Mouse (Mus musculus): ENCODE measurements around the gene Zmynd11. TPM values are rescaled to one million over a fixed set of nuclear protein-coding genes. Genes with fewer than 3 reads are reported as not detected.
"Not testable (repeated sequence)": the region's sequence is repeated elsewhere in the genome, so short reads cannot be mapped to it uniquely, and the experiment has no call there.

The Zmynd11 gene
- polyA plus RNA-seq, 1 experiment: 13.1 TPM

DNA sequence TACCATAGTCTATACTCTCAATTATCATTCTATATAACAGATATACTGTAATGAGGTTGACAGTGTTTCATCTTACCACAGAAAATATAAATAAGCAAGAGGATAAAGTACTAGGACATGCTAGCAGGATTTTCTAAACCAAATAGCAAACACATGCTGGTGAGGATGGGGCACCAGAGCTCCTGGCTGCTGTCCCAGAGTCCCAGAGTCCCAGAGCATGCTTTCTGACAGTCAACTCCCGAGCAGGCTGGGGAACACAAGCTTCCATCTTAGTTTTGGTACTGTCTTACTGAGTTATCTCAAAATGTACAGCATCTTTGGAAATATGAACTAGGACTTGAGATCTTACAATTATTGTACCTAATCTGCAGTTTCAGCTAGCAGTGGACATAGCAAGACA lies 14.8 kb downstream of the Zmynd11 start:
- no peak overlapping the region for H3K4me3 ChIP-seq (ENCODE audit: control insufficient read depth, low read depth, low read length)

DNA sequence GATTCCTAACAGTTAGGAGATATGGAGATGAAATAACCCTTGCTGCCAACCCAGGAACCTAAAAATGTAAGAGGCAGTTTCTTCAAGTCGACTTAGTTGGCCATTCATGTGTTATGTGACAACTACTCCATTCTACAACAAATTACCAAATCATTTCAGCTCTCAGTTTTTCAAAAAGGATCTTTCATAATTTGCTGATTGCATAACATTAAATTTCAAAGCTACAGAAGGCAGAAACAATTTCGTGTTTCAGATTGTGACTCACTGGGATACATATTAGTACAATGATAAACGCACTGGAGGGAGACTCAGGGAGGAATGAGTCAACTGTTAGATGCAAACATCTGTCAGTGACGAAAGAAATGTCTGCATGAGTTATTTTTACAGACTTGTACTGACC lies 15.3 kb downstream of the Zmynd11 start:
- Histone ChIP-seq H3K4me3 (ENCODE audit: control insufficient read depth, low read depth, low read length) (no peak overlapping the region; the same call in 1 of the 2 replicates), H3K36me3 (ENCODE audit: control insufficient read depth, insufficient read depth, low read length) (no peaks in the 10 kb centered on the region), H3K27ac (ENCODE audit: control insufficient read depth, insufficient read depth, low read depth, low read length) (no peak overlapping the region), H3K4me1 (ENCODE audit: control insufficient read depth, insufficient read depth, low read length) (no peaks in the 10 kb centered on the region), H3K27me3 (ENCODE audit: control insufficient read depth, insufficient read depth, low read length) (no peaks in the 10 kb centered on the region)
- TF ChIP-seq CTCF (IDR thresholded peaks at IDR 0.05; ENCODE audit: control insufficient read depth, insufficient read depth, insufficient replicate concordance, low read depth, low read length) (no peak), POLR2A (IDR thresholded peaks at IDR 0.05; ENCODE audit: control insufficient read depth, low read depth, low read length) (no peak)

More for the DNA sequence above, 14.8 kb downstream of the Zmynd11 start:
- no peaks in the 10 kb centered on the region for H3K27me3 ChIP-seq (ENCODE audit: control insufficient read depth, insufficient read depth, low read length)
- no peaks in the 10 kb centered on the region for H3K4me1 ChIP-seq (ENCODE audit: control insufficient read depth, insufficient read depth, low read length)
- TF ChIP-seq CTCF (IDR thresholded peaks at IDR 0.05; ENCODE audit: control insufficient read depth, insufficient read depth, insufficient replicate concordance, low read depth, low read length): no peak
- TF ChIP-seq POLR2A (IDR thresholded peaks at IDR 0.05; ENCODE audit: control insufficient read depth, low read depth, low read length): no peak
- H3K36me3 ChIP-seq (ENCODE audit: control insufficient read depth, insufficient read depth, low read length): no peaks in the 10 kb centered on the region
- H3K27ac ChIP-seq (ENCODE audit: control insufficient read depth, insufficient read depth, low read depth, low read length): no peak overlapping the region

- no peak overlapping the region for H3K4me3 ChIP-seq (ENCODE audit: control insufficient read depth, low read depth, low read length)
- TF ChIP-seq CTCF (IDR thresholded peaks at IDR 0.05; ENCODE audit: control insufficient read depth, insufficient read depth, insufficient replicate concordance, low read depth, low read length): no peak
- TF ChIP-seq POLR2A (IDR thresholded peaks at IDR 0.05; ENCODE audit: control insufficient read depth, low read depth, low read length): no peak
- no peaks in the 10 kb centered on the region for H3K27me3 ChIP-seq (ENCODE audit: control insufficient read depth, insufficient read depth, low read length)
- H3K27ac ChIP-seq (ENCODE audit: control insufficient read depth, insufficient read depth, low read depth, low read length): no peak overlapping the region
- H3K4me1 ChIP-seq (ENCODE audit: control insufficient read depth, insufficient read depth, low read length): no peaks in the 10 kb centered on the region
- no peaks in the 10 kb centered on the region; the same call in 1 of the 2 replicates for H3K36me3 ChIP-seq (ENCODE audit: control insufficient read depth, insufficient read depth, low read length)
These were observed 26.9 kb downstream of the Zmynd11 start for GRCm38 (mm10) chr13:9738190-9738589.

DNA sequence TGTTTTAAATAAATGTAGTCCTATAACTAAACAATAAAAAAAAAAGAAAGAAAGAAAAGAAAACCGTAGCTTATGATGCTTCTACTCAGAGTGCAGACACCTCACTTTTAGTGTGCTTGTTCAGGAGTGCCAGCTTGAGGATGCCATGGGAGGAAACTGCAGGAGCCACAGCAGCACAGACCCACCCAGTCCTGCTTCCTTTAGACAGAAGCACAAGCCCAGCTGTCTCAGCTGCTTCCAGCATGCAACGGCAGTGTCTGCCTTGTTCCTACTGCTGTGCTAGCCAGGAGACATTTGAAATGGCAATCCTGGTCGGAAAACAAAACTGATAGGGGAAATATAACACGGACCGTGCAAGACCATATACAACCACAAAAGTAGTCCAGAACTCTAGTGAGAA lies 28.1 kb downstream of the Zmynd11 start:
- no peak for TF ChIP-seq CTCF (IDR thresholded peaks at IDR 0.05; ENCODE audit: control insufficient read depth, insufficient read depth, insufficient replicate concordance, low read depth, low read length)
- TF ChIP-seq POLR2A (IDR thresholded peaks at IDR 0.05; ENCODE audit: control insufficient read depth, low read depth, low read length): no peak
- H3K36me3 ChIP-seq (ENCODE audit: control insufficient read depth, insufficient read depth, low read length): no peaks in the 10 kb centered on the region; the same call in 1 of the 2 replicates
- no peaks in the 10 kb centered on the region for H3K27me3 ChIP-seq (ENCODE audit: control insufficient read depth, insufficient read depth, low read length)
- no peak overlapping the region for H3K4me3 ChIP-seq (ENCODE audit: control insufficient read depth, low read depth, low read length)
- H3K27ac ChIP-seq (ENCODE audit: control insufficient read depth, insufficient read depth, low read depth, low read length): no peak overlapping the region
- no peaks in the 10 kb centered on the region for H3K4me1 ChIP-seq (ENCODE audit: control insufficient read depth, insufficient read depth, low read length)

GRCm38 (mm10) chr13:9732262-9732661 lies 32.9 kb downstream of the Zmynd11 start:
- not testable (repeated sequence) for H3K36me3 ChIP-seq (ENCODE audit: control insufficient read depth, insufficient read depth, low read length); H3K4me3 ChIP-seq (ENCODE audit: control insufficient read depth, low read depth, low read length)

GRCm38 (mm10) chr13:9729073-9729472 lies 36.1 kb downstream of the Zmynd11 start:
- no peaks in the 10 kb centered on the region for H3K4me1 ChIP-seq (ENCODE audit: control insufficient read depth, insufficient read depth, low read length)
- no peaks in the 10 kb centered on the region; the same call in 1 of the 2 replicates for H3K36me3 ChIP-seq (ENCODE audit: control insufficient read depth, insufficient read depth, low read length)
- no peak overlapping the region for H3K27ac ChIP-seq (ENCODE audit: control insufficient read depth, insufficient read depth, low read depth, low read length)
- H3K27me3 ChIP-seq (ENCODE audit: control insufficient read depth, insufficient read depth, low read length): no peaks in the 10 kb centered on the region
- TF ChIP-seq POLR2A (IDR thresholded peaks at IDR 0.05; ENCODE audit: control insufficient read depth, low read depth, low read length): no peak
- TF ChIP-seq CTCF (IDR thresholded peaks at IDR 0.05; ENCODE audit: control insufficient read depth, insufficient read depth, insufficient replicate concordance, low read depth, low read length): no peak
- H3K4me3 ChIP-seq (ENCODE audit: control insufficient read depth, low read depth, low read length): no peak overlapping the region

More at GRCm38 (mm10) chr13:9732262-9732661, 32.9 kb downstream of the Zmynd11 start:
- not testable (repeated sequence) for H3K27me3 ChIP-seq (ENCODE audit: control insufficient read depth, insufficient read depth, low read length); H3K27ac ChIP-seq (ENCODE audit: control insufficient read depth, insufficient read depth, low read depth, low read length); H3K4me1 ChIP-seq (ENCODE audit: control insufficient read depth, insufficient read depth, low read length)

DNA sequence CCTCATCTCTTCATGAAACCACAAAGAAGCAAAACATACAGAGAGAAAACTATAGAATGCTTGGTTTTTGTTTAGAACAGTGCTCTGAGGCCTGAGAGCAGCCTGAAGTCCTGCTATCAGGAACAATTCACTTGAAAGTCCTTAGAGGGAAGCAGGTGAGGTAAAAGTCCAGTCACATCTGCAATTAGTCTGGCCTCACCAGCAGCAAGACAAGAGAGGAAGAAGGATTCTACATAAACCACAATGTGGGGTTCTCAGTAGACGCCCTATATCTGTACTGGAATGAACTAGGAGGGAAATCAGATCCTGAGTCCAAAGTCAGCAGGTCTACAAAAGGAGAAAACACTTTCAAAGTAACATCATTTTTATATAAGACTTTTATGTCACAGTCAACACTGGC lies 49.9 kb downstream of the Zmynd11 start:
- TF ChIP-seq POLR2A (IDR thresholded peaks at IDR 0.05; ENCODE audit: control insufficient read depth, low read depth, low read length): no peak
- no peak for TF ChIP-seq CTCF (IDR thresholded peaks at IDR 0.05; ENCODE audit: control insufficient read depth, insufficient read depth, insufficient replicate concordance, low read depth, low read length)
- Histone ChIP-seq H3K4me3 (ENCODE audit: control insufficient read depth, low read depth, low read length) (no peak overlapping the region), H3K27ac (ENCODE audit: control insufficient read depth, insufficient read depth, low read depth, low read length) (no peak overlapping the region), H3K4me1 (ENCODE audit: control insufficient read depth, insufficient read depth, low read length) (no peaks in the 10 kb centered on the region), H3K27me3 (ENCODE audit: control insufficient read depth, insufficient read depth, low read length) (no peaks in the 10 kb centered on the region), H3K36me3 (ENCODE audit: control insufficient read depth, insufficient read depth, low read length) (no peaks in the 10 kb centered on the region)
